Comparison of ENCODE assay signal across 8 mouse cellular contexts in genomic region chr11:96829813-96830538, GRCm38 (mm10). TPM values are rescaled to one million over a fixed set of nuclear protein-coding genes. Genes with fewer than 3 reads are reported as not detected.
DNase-seq lines count a peak whose midpoint lies in the region; ATAC-seq and TF ChIP-seq lines count a peak whose summit lies in the region.

Nfe2l1 (minus strand) TSS chr11:96829968.

- H3K4me3 ChIP-seq in forebrain, embryonic 10.5 days, result peak within 1 kb of the TSS; percentile 80
- peak within 1 kb of the TSS; percentile 81 for H3K4me3 ChIP-seq in heart, embryonic 15.5 days
- peak within 1 kb of the TSS; percentile 93 to 98 for H3K4me3 ChIP-seq in liver, embryonic 14.5 days (ENCODE audit: insufficient read depth in 1 of 2, low read depth in 2 of 2, low read length in 2 of 2)
- H3K4me3 ChIP-seq in neural tube, embryonic 11.5 days (ENCODE audit: low read depth, low read length), result peak within 1 kb of the TSS; percentile 88
- H3K4me3 ChIP-seq in stomach, postnatal 0 days (ENCODE audit: low read depth, low read length), result peak within 1 kb of the TSS; percentile 59

- peak; percentile 22; the same call in 1 of the 2 replicates for TF ChIP-seq CTCF in liver, embryonic 14.5 days (IDR thresholded peaks at IDR 0.05; ENCODE audit: low read depth)
- TF ChIP-seq CTCF in stomach, postnatal 0 days (IDR thresholded peaks at IDR 0.05; ENCODE audit: low read depth), result no peak; the same call in none of the 2 replicates

- peak within 1 kb of the TSS; percentile 97 for H3K27ac ChIP-seq in forebrain, embryonic 10.5 days
- peak within 1 kb of the TSS; percentile 100 for H3K27ac ChIP-seq in heart, embryonic 15.5 days
- peak within 1 kb of the TSS; percentile 94 for H3K27ac ChIP-seq in liver, embryonic 14.5 days
- peak within 1 kb of the TSS; percentile 96 for H3K27ac ChIP-seq in neural tube, embryonic 11.5 days (ENCODE audit: low read depth, low read length)
- peak within 1 kb of the TSS; percentile 96 for H3K27ac ChIP-seq in stomach, postnatal 0 days (replicated peaks)

- WGBS in forebrain, embryonic 10.5 days, result under 1% methylated on average over 51 of the region's 51 CpGs
- WGBS in heart, embryonic 15.5 days, result under 1% methylated on average over 51 of the region's 51 CpGs
- WGBS in liver, embryonic 14.5 days (ENCODE audit: insufficient replicate concordance), result under 1% methylated on average over 51 of the region's 51 CpGs
- under 1% methylated on average over 51 of the region's 51 CpGs for WGBS in neural tube, embryonic 11.5 days
- under 1% methylated on average over 49 of the region's 51 CpGs for WGBS in stomach, postnatal 0 days

- H3K4me1 ChIP-seq in forebrain, embryonic 10.5 days, result peaks cover 53% of the 10 kb centered on the region
- H3K4me1 ChIP-seq in heart, embryonic 15.5 days (replicated peaks), result peaks cover 42% of the 10 kb centered on the region
- H3K4me1 ChIP-seq in liver, embryonic 14.5 days (replicated peaks; ENCODE audit: control insufficient read depth in 2 of 2, insufficient read depth in 2 of 2, low read length in 1 of 2), result peaks cover 17 to 26% of the 10 kb centered on the region in 2 experiments
- peaks cover 27% of the 10 kb centered on the region for H3K4me1 ChIP-seq in neural tube, embryonic 11.5 days (ENCODE audit: control insufficient read depth, insufficient read depth, low read length)
- peaks cover 14% of the 10 kb centered on the region for H3K4me1 ChIP-seq in stomach, postnatal 0 days (replicated peaks; ENCODE audit: control insufficient read depth, insufficient read depth)

- H3K36me3 ChIP-seq in forebrain, embryonic 10.5 days (replicated peaks), result peaks cover 32% of the 10 kb centered on the region
- peaks cover 5% of the 10 kb centered on the region; the same call in 1 of the 2 replicates for H3K36me3 ChIP-seq in heart, embryonic 15.5 days
- H3K36me3 ChIP-seq in liver, embryonic 14.5 days (replicated peaks; ENCODE audit: control insufficient read depth, insufficient read depth, low read depth), result peaks cover 17% of the 10 kb centered on the region
- no peaks in the 10 kb centered on the region; the same call in 1 of the 2 replicates for H3K36me3 ChIP-seq in neural tube, embryonic 11.5 days (ENCODE audit: control insufficient read depth, insufficient read depth, low read length)
- no peaks in the 10 kb centered on the region for H3K36me3 ChIP-seq in stomach, postnatal 0 days (ENCODE audit: control insufficient read depth, insufficient read depth, low read length)

- H3K9me3 ChIP-seq in forebrain, embryonic 10.5 days, result no peaks in the 10 kb centered on the region
- H3K9me3 ChIP-seq in heart, embryonic 15.5 days (replicated peaks), result no peaks in the 10 kb centered on the region
- no peaks in the 10 kb centered on the region for H3K9me3 ChIP-seq in liver, embryonic 14.5 days (ENCODE audit: control insufficient read depth, low read length)
- H3K9me3 ChIP-seq in neural tube, embryonic 11.5 days (ENCODE audit: control insufficient read depth, low read length), result no peaks in the 10 kb centered on the region
- no peaks in the 10 kb centered on the region for H3K9me3 ChIP-seq in stomach, postnatal 0 days (ENCODE audit: control insufficient read depth, low read length)

- TF ChIP-seq EP300 in liver, embryonic 14.5 days (IDR thresholded peaks at IDR 0.05; ENCODE audit: low read depth), result peak; percentile 27; the same call in 1 of the 2 replicates
- TF ChIP-seq EP300 in stomach, postnatal 0 days (optimal IDR thresholded peaks at IDR 0.05), result no peak

- H3K9ac ChIP-seq in heart, embryonic 15.5 days, result peak within 1 kb of the TSS; percentile 83
- peak within 1 kb of the TSS; percentile 94 for H3K9ac ChIP-seq in liver, embryonic 14.5 days (replicated peaks)
- peak within 1 kb of the TSS; percentile 86 for H3K9ac ChIP-seq in neural tube, embryonic 11.5 days (ENCODE audit: low read length)
- H3K9ac ChIP-seq in stomach, postnatal 0 days (ENCODE audit: low read length), result peak within 1 kb of the TSS; percentile 68

- peak within 1 kb of the TSS; percentile 97 for H3K4me2 ChIP-seq in heart, embryonic 15.5 days
- H3K4me2 ChIP-seq in liver, embryonic 14.5 days (ENCODE audit: low read depth), result peak within 1 kb of the TSS; percentile 94
- peak within 1 kb of the TSS; percentile 85 for H3K4me2 ChIP-seq in neural tube, embryonic 11.5 days (ENCODE audit: low read depth)
- H3K4me2 ChIP-seq in stomach, postnatal 0 days (replicated peaks; ENCODE audit: low read depth), result peak within 1 kb of the TSS; percentile 73

- peak; percentile 96 for ATAC-seq in heart, embryonic 15.5 days (replicated peaks; ENCODE audit: insufficient number of reproducible peaks, insufficient read depth, low FRiP score, low read depth)
- peak; percentile 96 for ATAC-seq in liver, embryonic 14.5 days (ENCODE audit: insufficient read depth)
- peak; percentile 99 for ATAC-seq in neural tube, embryonic 11.5 days (ENCODE audit: insufficient read depth, low FRiP score, low TSS enrichment)
- ATAC-seq in stomach, postnatal 0 days (ENCODE audit: low FRiP score, low TSS enrichment), result peak; percentile 99

- peak; percentile 95 to 97 for DNase-seq in CD8-positive naive resting alpha-beta T cell, adult 2 months (ENCODE audit: low read depth in 2 of 2, low spot score in 2 of 2)
- DNase-seq in c-Kit-positive CD71-negative TER-119-negative erythroid progenitor cells, embryonic 14.5 days (ENCODE audit: low read depth), result peak; percentile 96
- peak; percentile 99 for DNase-seq in forebrain, embryonic 10.5 days (ENCODE audit: extremely low spot score, low spot score)
- peak; percentile 99 to 100 for DNase-seq in kidney, postnatal 25 days
- DNase-seq in liver, embryonic 14.5 days (ENCODE audit: low read depth in 3 of 3, low spot score in 3 of 3), result peak; percentile 99 to 100 (median 99)
- DNase-seq in neural tube, embryonic 11.5 days (ENCODE audit: low spot score), result peak; percentile 97
- DNase-seq in stomach, postnatal 0 days (ENCODE audit: low spot score), result peak; percentile 98

- H3K27me3 ChIP-seq in forebrain, embryonic 10.5 days (ENCODE audit: poor library complexity, severe bottlenecking), result no peaks in the 10 kb centered on the region
- no peaks in the 10 kb centered on the region for H3K27me3 ChIP-seq in heart, embryonic 15.5 days
- no peaks in the 10 kb centered on the region for H3K27me3 ChIP-seq in liver, embryonic 14.5 days (ENCODE audit: control insufficient read depth, insufficient read depth, low read length)
- H3K27me3 ChIP-seq in neural tube, embryonic 11.5 days (ENCODE audit: control insufficient read depth, insufficient read depth, low read length), result no peaks in the 10 kb centered on the region
- H3K27me3 ChIP-seq in stomach, postnatal 0 days (ENCODE audit: control insufficient read depth, insufficient read depth, low read length), result no peaks in the 10 kb centered on the region

RNA-seq across cellular contexts. Expression of gene Nfe2l1, which starts in this region (rescaled TPM):
- polyA plus RNA-seq in forebrain, embryonic 10.5 days (2016; fragmentation: Nextera tagmentation; extraction: Ambion mirVana), result 64.7 and 66.0 TPM in 2 replicates
- 75.3 and 79.0 TPM in 2 replicates for polyA plus RNA-seq in heart, embryonic 15.5 days (2015; fragmentation: Nextera tagmentation; extraction: Ambion mirVana)
- polyA plus RNA-seq in liver, embryonic 14.5 days (2012; rRNA removed), result 14.4 and 15.2 TPM in 2 replicates
- polyA plus RNA-seq in liver, embryonic 14.5 days (2014; fragmentation: Nextera tagmentation; extraction: Ambion mirVana), result 9.6 and 10.1 TPM in 2 replicates
- polyA plus RNA-seq in neural tube, embryonic 11.5 days (2014; fragmentation: Nextera tagmentation; extraction: Ambion mirVana), result 45.4 and 46.8 TPM in 2 replicates
- 32.4 and 35.6 TPM in 2 replicates for polyA plus RNA-seq in stomach, postnatal 0 days (2015; fragmentation: Nextera tagmentation; extraction: Ambion mirVana)

Comparison
In these comparisons a context has a peak if more than half of its experiments do, and no peak if none do; other contexts are left out.
1. Peak in every context shown above with its lines: DNase-seq, ATAC-seq, H3K4me3 ChIP-seq and H3K27ac ChIP-seq.